Mouse (Mus musculus) intestine, embryonic 14.5 days (tissue): ENCODE measurements around the gene Ncbp3. TPM values are rescaled to one million over a fixed set of nuclear protein-coding genes. Genes with fewer than 3 reads are reported as not detected.
A peak's percentile ranks its signal among the peaks of the same experiment; 100 is the strongest.

Experiments
- ATAC-seq: fragments of 200-750 bp; cut with Nextera tagmentation; replicated peaks from 2 replicates; pipeline ENCODE4 v1.8.0; 2017; ENCODE audit warnings: low read depth, moderate number of reproducible peaks, moderate TSS enrichment, moderate library complexity; ENCODE audit not compliant: low FRiP score, low TSS enrichment
- DNase-seq: peaks from one replicate; pipeline ENCODE4 v3.0.0-alpha.2; 2018; ENCODE audit warnings: low spot score
- H3K27ac ChIP-seq: fragments of 300-500 bp; sonication (generic); 2 replicates; pipeline ENCODE4 v1.5.1; 2014; ENCODE audit warnings: low read depth, mild to moderate bottlenecking, control low read depth
- H3K27me3 ChIP-seq: fragments of 300-500 bp; sonication (generic); replicated peaks from 2 replicates; pipeline ENCODE4 v1.6.1; 2014; ENCODE audit warnings: low read length, control low read depth; ENCODE audit not compliant: control insufficient read depth, insufficient read depth
- H3K36me3 ChIP-seq: fragments of 300-500 bp; sonication (generic); 2 replicates; pipeline ENCODE4 v1.6.1; 2014; ENCODE audit warnings: low read length, control low read depth; ENCODE audit not compliant: control insufficient read depth, insufficient read depth
- H3K4me1 ChIP-seq: fragments of 300-500 bp; sonication (generic); replicated peaks from 2 replicates; pipeline ENCODE4 v1.6.1; 2014; ENCODE audit warnings: low read length, control low read depth, mixed read lengths; ENCODE audit not compliant: control insufficient read depth, insufficient read depth
- H3K4me2 ChIP-seq: fragments of 300-500 bp; sonication (generic); 2 replicates; pipeline ENCODE4 v1.6.1; 2014; ENCODE audit warnings: low read length
- H3K4me3 ChIP-seq: fragments of 300-500 bp; sonication (generic); 2 replicates; pipeline ENCODE4 v1.5.1; 2014; ENCODE audit warnings: low read depth, low read length, control low read depth, mixed read lengths
- H3K9ac ChIP-seq: fragments of 300-500 bp; sonication (generic); 2 replicates; pipeline ENCODE4 v1.6.1; 2014; ENCODE audit warnings: mild to moderate bottlenecking, low read length
- H3K9me3 ChIP-seq: fragments of 300-500 bp; sonication (generic); 2 replicates; pipeline ENCODE4 v1.6.1; 2016; ENCODE audit warnings: low read length, control low read depth; ENCODE audit not compliant: control insufficient read depth
- WGBS: fragments of 180-500 bp; shearing (Covaris S2); extraction: QIAGEN DNeasy Blood & Tissue Kit; methylation state at CpG from one replicate; pipeline ENCODE4 v1.1.7; 2014; 5-methylcytosine and 5-hydroxymethylcytosine counted together
- polyA plus RNA-seq: library from polyadenylated mRNA; unstranded; fragments of >200 nt; fragmentation: Nextera tagmentation; extraction: Ambion mirVana; gene quantifications from 2 replicates; pipeline ENCODE4 v1.2.1, GENCODE M21; 2014

The Ncbp3 gene
- polyA plus RNA-seq, 1 experiment from 2014 or later = 10.0 TPM

DNA sequence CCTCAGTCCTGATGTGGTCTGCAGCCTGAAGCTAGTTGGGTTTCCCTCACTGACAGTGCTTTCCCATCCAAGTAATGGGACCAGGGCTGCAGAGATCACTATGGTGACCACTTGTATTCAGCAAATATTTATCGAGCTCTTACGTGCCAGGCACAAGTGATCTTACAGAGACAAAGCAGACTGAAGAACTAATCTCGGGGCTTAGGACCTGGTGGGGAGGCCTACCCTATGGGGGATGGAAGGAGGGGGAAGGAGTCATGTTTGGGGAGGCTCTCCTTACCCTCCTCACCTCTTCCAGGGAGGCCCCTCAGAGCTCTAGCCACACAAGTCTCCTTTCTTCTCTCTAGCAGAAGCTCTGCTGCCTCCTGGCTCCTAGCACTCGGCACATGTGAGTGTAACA is 23.8 kb upstream of the Ncbp3 start:
- H3K4me2 ChIP-seq = no peak overlapping the region
- H3K4me1 ChIP-seq = peaks cover 20% of the 10 kb centered on the region
- H3K27ac ChIP-seq = peak overlapping the region; percentile 39; the same call in 1 of the 2 replicates
- DNase-seq (no peak), ATAC-seq (no peak)
- no peaks in the 10 kb centered on the region for H3K36me3 ChIP-seq
- H3K9ac ChIP-seq = no peak overlapping the region
- H3K4me3 ChIP-seq = no peak overlapping the region
- 49% methylated on average over 4 of the region's 4 CpGs for WGBS
- H3K9me3 ChIP-seq = no peaks in the 10 kb centered on the region
- H3K27me3 ChIP-seq = peaks cover 14% of the 10 kb centered on the region

DNA sequence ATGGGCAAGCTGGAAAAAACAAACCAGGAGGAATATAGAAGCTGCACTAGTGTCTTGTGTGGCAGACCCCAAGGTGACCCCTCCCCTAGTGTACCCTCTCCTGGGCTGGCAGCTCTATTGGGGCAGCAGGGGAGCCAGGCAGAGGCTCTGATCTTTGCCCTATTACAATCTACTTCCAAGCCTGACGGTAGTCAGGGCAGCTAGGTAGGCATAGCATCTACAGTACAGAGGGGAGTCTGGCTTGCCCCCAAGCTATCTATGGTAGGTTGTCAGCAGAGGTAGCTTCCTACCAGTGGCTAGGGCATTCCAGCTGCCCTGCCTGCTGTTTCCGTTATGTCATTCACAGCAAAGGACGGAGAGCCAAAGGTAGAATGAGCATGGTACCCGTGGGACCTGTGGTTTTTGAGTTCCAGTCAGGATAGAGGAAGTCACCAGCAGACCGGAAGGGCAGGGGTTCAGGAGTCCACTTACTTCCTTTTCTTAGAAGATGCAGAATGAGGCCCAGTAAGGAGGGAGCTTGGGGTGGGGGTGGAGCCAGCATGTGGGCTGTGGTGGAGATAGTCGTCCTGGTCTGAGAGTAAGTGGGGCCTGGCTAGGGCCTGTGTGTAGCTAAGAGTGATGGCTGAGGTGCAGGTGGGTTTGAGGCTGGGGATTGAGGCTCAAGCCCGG is 23.2 kb upstream of the Ncbp3 start:
- no peak overlapping the region for H3K4me2 ChIP-seq
- H3K4me1 ChIP-seq = peaks cover 20% of the 10 kb centered on the region
- no peak overlapping the region for H3K9ac ChIP-seq
- peaks cover 14% of the 10 kb centered on the region for H3K27me3 ChIP-seq
- ATAC-seq (peak; percentile 55; the same call in 1 of the 2 replicates), DNase-seq (no peak)
- H3K9me3 ChIP-seq = no peaks in the 10 kb centered on the region
- H3K36me3 ChIP-seq = no peaks in the 10 kb centered on the region
- peak overlapping the region; percentile 39; the same call in 1 of the 2 replicates for H3K27ac ChIP-seq
- WGBS = 48% methylated on average over 7 of the region's 7 CpGs
- H3K4me3 ChIP-seq = no peak overlapping the region

DNA sequence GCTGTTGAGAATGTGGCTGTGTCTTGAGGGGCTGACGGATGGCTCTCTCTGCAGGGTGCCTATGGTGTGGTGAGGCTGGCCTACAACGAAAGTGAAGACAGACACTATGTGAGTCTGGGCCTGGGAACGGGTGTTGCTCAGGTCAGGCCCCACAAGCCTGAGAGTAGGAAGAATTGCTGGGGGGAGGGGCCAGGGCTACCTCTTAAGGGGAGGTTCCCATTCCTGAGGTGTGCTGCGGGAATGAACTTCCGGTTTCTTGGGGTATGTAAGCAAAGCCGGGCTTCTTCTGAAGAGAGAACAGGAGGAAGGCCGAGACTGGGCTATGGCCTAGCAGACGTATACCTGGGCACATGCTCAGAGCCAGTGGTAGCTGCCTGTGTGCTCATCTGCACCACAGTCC is 20.6 kb upstream of the Ncbp3 start:
- Histone ChIP-seq H3K4me2 (no peak overlapping the region), H3K4me1 (peaks cover 13% of the 10 kb centered on the region), H3K36me3 (no peaks in the 10 kb centered on the region), H3K4me3 (no peak overlapping the region), H3K27me3 (no peaks in the 10 kb centered on the region), H3K9ac (no peak overlapping the region), H3K27ac (no peak overlapping the region), H3K9me3 (no peaks in the 10 kb centered on the region)
- 44% methylated on average over 8 of the region's 8 CpGs for WGBS
- DNase-seq (no peak), ATAC-seq (no peak)

DNA sequence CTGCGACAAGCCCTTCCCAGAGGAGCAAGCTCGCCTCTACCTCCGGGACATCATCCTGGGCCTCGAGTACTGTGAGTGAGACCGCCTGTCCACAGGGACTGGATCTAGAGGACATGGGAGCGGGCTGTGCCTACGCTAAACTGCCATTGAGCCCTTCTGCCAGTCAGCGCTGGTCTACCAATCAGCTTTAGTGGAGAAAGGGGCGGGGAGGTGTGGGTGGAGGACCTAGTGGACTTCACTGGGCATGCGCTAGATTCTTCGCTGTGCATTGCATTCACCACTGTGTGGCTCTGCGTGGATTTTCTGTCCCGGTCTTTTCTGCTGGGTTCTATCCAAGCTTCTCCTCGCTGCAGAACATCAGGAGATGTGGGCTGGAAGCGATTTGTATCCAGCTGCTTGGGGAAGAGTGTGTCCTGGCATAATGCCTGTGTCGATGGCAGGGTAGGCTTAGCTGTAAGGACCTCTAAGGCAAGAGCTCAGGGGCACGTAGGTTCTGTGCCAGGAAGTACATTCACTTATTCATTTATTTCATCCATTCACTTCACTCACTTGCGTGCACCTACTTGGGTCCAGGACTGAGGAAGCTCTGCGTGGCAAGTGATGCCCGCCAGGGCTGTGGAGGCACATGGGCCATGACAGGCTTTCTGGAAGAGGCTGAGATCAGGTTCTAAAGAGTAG is 16.6 kb upstream of the Ncbp3 start:
- no peaks in the 10 kb centered on the region for H3K9me3 ChIP-seq
- H3K4me1 ChIP-seq = no peaks in the 10 kb centered on the region
- DNase-seq = peak; percentile 86
- peak overlapping the region; percentile 62 for H3K27ac ChIP-seq
- peak overlapping the region; percentile 27 for H3K4me3 ChIP-seq
- peak; percentile 80 for ATAC-seq
- H3K36me3 ChIP-seq = no peaks in the 10 kb centered on the region
- no peaks in the 10 kb centered on the region for H3K27me3 ChIP-seq
- peak overlapping the region; percentile 52 for H3K4me2 ChIP-seq
- WGBS = 23% methylated on average over 20 of the region's 20 CpGs
- H3K9ac ChIP-seq = no peak overlapping the region

DNA sequence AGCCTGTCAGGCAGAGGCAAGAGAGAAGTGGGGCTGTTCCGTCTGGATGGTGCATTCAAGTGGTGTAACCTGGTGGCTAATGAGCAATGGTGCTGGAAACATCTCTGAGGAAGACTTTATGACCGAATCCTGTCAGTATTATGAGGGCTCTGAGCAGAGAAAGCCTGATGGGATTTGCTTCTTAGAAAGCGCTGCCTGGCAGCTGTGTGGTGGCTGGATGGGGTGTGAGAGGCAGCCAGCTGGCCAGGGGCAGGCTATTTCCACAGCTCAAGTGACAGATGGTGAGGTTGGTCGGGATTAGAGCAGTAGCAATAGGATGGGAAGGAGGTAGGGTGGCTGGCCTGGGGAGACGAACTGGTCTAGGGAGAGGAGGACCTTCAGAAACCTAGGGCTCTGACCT is 16.0 kb upstream of the Ncbp3 start:
- ATAC-seq = no peak
- H3K4me3 ChIP-seq = no peak overlapping the region
- no peak overlapping the region for H3K9ac ChIP-seq
- no peaks in the 10 kb centered on the region for H3K36me3 ChIP-seq
- 73% methylated on average over 5 of the region's 5 CpGs for WGBS
- peak overlapping the region; percentile 62; the same call in 1 of the 2 replicates for H3K27ac ChIP-seq
- H3K4me2 ChIP-seq = no peak overlapping the region
- DNase-seq = no peak
- no peaks in the 10 kb centered on the region for H3K9me3 ChIP-seq
- H3K27me3 ChIP-seq = no peaks in the 10 kb centered on the region
- no peaks in the 10 kb centered on the region for H3K4me1 ChIP-seq

DNA sequence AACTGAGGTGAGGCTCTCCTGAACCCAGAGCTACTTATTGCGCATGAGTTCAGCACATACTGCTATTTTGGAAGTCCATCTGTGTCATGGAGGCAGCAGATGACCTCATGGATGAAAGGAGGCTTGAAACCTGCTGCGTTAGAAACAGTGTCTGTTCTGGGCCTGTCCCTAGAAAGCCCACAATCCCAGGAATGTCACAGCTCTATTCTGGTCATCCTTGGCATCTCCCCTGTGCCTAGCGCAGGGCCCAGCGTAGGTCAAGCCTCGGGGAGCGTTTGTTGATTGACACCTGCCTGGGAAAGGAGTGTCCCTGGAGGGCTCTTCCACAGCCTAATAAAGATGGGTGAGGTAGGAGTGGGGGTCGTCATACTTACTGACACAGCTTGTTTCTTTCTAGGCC is 11.5 kb upstream of the Ncbp3 start:
- WGBS = 78% methylated on average over 7 of the region's 7 CpGs
- Histone ChIP-seq H3K4me1 (no peaks in the 10 kb centered on the region), H3K9ac (no peak overlapping the region), H3K27me3 (no peaks in the 10 kb centered on the region), H3K9me3 (no peaks in the 10 kb centered on the region), H3K36me3 (peaks cover 12% of the 10 kb centered on the region; the same call in 1 of the 2 replicates), H3K4me2 (no peak overlapping the region), H3K27ac (no peak overlapping the region), H3K4me3 (no peak overlapping the region)
- DNase-seq = no peak
- ATAC-seq = no peak

DNA sequence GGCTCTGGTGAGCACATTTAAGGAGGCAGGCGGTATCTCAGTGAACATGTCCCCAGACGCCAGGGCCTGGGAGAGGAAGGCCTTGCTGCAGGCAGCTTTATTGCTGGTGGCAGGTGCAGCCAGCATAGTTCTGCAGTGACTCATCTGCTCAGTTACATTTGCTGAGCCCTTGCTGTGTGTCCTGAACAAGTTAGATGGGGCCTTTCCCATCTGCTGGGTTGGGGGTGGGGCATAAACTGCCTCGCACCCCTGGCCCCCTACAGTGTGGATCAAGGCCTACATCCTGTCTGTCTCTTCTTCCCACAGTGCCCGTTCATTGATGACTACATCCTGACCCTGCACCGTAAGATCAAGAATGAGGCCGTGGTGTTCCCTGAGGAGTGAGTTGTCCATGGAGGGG is 10.7 kb upstream of the Ncbp3 start:
- H3K9ac ChIP-seq = no peak overlapping the region
- H3K36me3 ChIP-seq = peaks cover 12% of the 10 kb centered on the region; the same call in 1 of the 2 replicates
- H3K27me3 ChIP-seq = no peaks in the 10 kb centered on the region
- no peak overlapping the region for H3K4me3 ChIP-seq
- H3K4me2 ChIP-seq = no peak overlapping the region
- H3K27ac ChIP-seq = no peak overlapping the region
- WGBS = 45% methylated on average over 6 of the region's 6 CpGs
- peak; percentile 76 for ATAC-seq
- no peaks in the 10 kb centered on the region for H3K4me1 ChIP-seq
- DNase-seq = peak; percentile 67
- H3K9me3 ChIP-seq = no peaks in the 10 kb centered on the region

DNA sequence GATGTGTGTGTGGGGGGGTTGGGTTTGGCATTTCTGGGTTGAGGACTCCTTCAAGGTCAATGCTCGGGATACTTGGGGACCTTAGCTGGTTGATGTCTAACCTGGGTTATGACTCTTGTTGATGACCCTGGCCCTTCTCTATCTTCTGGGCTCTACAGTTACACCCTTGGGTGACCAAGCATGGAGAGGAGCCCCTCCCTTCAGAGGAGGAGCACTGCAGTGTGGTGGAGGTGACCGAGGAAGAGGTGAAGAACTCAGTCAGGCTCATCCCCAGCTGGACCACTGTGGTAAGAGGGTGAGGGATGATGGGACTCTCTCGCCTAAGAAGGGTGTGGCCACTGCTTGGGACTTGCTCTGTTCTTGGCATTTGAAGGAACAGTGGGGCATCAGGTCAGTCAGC is 9.9 kb upstream of the Ncbp3 start:
- DNase-seq (no peak), ATAC-seq (no peak)
- Histone ChIP-seq H3K27ac (no peak overlapping the region), H3K9ac (no peak overlapping the region), H3K4me2 (no peak overlapping the region), H3K27me3 (no peaks in the 10 kb centered on the region), H3K9me3 (no peaks in the 10 kb centered on the region), H3K4me1 (no peaks in the 10 kb centered on the region), H3K4me3 (no peak overlapping the region), H3K36me3 (peaks cover 12% of the 10 kb centered on the region; the same call in 1 of the 2 replicates)
- 82% methylated on average over 3 of the region's 3 CpGs for WGBS
